Mouse (Mus musculus): ENCODE data around the gene Spats2. TPM values are rescaled to one million over a fixed set of nuclear protein-coding genes. Genes with fewer than 3 reads are reported as not detected.

Gene Spats2
- polyA plus RNA-seq, 1 experiment from 2014 or later, result 31.8 TPM

GRCm38 (mm10) chr15:99088292-99088691 is 37.4 kb upstream of the Spats2 start:
- Histone ChIP-seq H3K4me2 (peak overlapping the region; percentile 67), H3K4me1 (peaks cover 27% of the 10 kb centered on the region), H3K27me3 (replicated peaks) (peaks cover 100% of the 10 kb centered on the region), H3K9ac (peak overlapping the region; percentile 59), H3K27ac (replicated peaks) (no peak overlapping the region), H3K36me3 (peaks cover 4% of the 10 kb centered on the region), H3K9me3 (no peaks in the 10 kb centered on the region), H3K4me3 (peak overlapping the region; percentile 45)
- no peak for ATAC-seq (ENCODE audit: extremely low read depth, insufficient number of reproducible peaks, low FRiP score, low TSS enrichment)
- under 1% methylated on average over 26 of the region's 27 CpGs for WGBS

GRCm38 (mm10) chr15:99089069-99089468 is 36.6 kb upstream of the Spats2 start:
- Histone ChIP-seq H3K4me1 (peaks cover 28% of the 10 kb centered on the region), H3K27me3 (replicated peaks) (peaks cover 100% of the 10 kb centered on the region), H3K27ac (replicated peaks) (no peak overlapping the region), H3K9me3 (no peaks in the 10 kb centered on the region), H3K9ac (peak overlapping the region; percentile 15; the same call in 1 of the 2 replicates), H3K36me3 (no peaks in the 10 kb centered on the region), H3K4me3 (peak overlapping the region; percentile 45), H3K4me2 (peak overlapping the region; percentile 67)
- no peak for ATAC-seq (ENCODE audit: extremely low read depth, insufficient number of reproducible peaks, low FRiP score, low TSS enrichment)
- WGBS, result 15% methylated on average over 14 of the region's 14 CpGs

- H3K9me3 ChIP-seq, result no peaks in the 10 kb centered on the region
- no peak within 1 kb of the TSS for H3K27ac ChIP-seq (replicated peaks)
- H3K9ac ChIP-seq, result peak within 1 kb of the TSS; percentile 71
- peak within 1 kb of the TSS; percentile 80 for H3K4me2 ChIP-seq
- H3K27me3 ChIP-seq (replicated peaks), result peaks cover 98% of the 10 kb centered on the region
- no peak for ATAC-seq (ENCODE audit: extremely low read depth, insufficient number of reproducible peaks, low FRiP score, low TSS enrichment)
- 38% methylated on average over 8 of the region's 8 CpGs for whole genome bisulfite sequencing
- no peaks in the 10 kb centered on the region for H3K36me3 ChIP-seq
- H3K4me1 ChIP-seq, result peaks cover 45% of the 10 kb centered on the region
- H3K4me3 ChIP-seq, result peak within 1 kb of the TSS; percentile 53
These were observed 32.8 kb upstream of the Spats2 start, which contains the start of gene Dnajc22 for GRCm38 (mm10) chr15:99092870-99093269. Dnajc22 (plus strand) TSS chr15:99093170.

DNA sequence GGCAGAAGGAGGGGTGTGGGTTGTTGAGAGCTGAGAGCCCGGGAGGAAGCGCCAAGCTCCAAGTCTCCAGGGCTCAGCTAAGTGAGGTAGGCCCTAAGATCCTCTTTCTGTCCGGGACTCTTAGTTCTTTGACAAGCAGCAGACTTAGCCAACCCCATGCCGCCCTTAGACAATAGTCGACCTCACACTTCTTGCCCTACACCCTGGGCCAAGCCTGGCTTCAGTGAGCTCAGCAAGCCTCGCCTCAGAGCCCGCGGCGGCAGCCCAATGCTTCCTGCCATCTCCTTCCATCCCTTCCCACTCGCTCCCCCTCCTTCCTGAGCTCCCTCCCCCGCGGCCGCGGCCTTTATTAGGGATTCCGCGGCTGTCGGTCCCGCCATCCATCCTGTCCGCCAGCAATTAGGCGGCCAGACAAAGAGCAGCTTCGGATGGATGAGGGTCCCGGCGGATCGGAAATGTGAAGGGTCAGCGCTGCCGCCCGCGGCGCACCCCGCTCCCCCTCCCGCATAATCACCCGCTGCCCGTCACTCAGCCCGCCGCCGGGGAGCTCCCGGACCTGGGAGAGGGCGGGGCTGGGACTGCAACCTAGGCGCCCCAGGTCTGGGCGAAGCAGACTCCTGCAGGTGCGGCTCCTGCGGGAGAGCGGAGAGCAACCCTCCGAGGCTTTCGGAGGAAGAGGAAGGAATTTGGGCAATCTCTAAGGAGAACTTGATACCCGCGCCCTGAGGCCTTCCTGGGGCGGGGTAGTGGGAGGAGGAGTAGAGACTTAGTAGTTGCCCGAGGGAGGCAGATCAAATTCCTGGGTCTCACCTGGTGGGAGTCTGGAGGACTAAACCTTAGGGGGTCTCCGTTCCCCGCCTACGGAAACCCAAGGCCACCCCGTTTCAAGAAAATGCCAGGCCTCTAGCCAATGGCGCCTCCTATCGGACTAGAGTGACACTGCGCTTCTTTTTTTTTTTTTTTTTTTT is 32.1 kb upstream of the Spats2 start:
- no peak overlapping the region for H3K27ac ChIP-seq (replicated peaks)
- no peaks in the 10 kb centered on the region for H3K36me3 ChIP-seq
- peak overlapping the region; percentile 80 for H3K4me2 ChIP-seq
- peak overlapping the region; percentile 71 for H3K9ac ChIP-seq
- peaks cover 49% of the 10 kb centered on the region for H3K4me1 ChIP-seq
- H3K9me3 ChIP-seq, result no peaks in the 10 kb centered on the region
- ATAC-seq (ENCODE audit: extremely low read depth, insufficient number of reproducible peaks, low FRiP score, low TSS enrichment), result no peak
- peaks cover 98% of the 10 kb centered on the region for H3K27me3 ChIP-seq (replicated peaks)
- peak overlapping the region; percentile 53 for H3K4me3 ChIP-seq
- 2% methylated on average over 56 of the region's 56 CpGs for WGBS

DNA sequence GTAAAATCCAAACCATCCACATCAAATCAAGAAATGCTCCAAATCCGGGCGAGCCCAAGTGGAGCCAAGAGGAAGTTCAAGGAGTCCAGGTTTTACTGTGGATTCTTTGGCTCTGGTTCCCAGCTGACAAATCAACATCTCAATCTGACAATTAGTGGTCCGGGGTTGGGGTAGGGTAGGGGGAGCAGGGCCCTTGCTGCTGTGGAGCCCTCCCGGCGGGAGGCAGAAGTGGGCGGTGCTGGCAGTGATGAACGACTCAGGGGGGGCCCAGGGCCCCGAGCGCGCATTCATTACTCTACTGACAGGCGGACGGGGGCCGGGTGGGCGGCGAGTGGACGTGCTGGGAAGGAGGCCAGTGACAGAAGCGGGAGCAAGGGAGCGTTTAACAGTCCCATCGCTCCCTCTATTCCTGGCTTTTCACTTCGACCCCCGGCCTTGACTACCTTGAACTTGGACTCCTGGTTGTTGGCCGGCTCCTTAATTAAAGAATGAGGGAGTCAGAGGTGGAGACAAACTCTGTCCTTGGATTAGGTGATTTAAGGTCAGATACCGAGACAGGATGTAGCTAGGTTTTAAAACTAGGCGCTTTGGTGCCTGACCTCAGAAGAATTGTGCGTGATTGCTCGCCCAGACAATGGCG is 31.0 kb upstream of the Spats2 start:
- H3K9me3 ChIP-seq, result no peaks in the 10 kb centered on the region
- no peaks in the 10 kb centered on the region for H3K36me3 ChIP-seq
- no peak for ATAC-seq (ENCODE audit: extremely low read depth, insufficient number of reproducible peaks, low FRiP score, low TSS enrichment)
- no peak overlapping the region for H3K9ac ChIP-seq
- peak overlapping the region; percentile 29 for H3K4me3 ChIP-seq
- WGBS, result 3% methylated on average over 27 of the region's 27 CpGs
- H3K4me2 ChIP-seq, result peak overlapping the region; percentile 37
- no peak overlapping the region for H3K27ac ChIP-seq (replicated peaks)
- peaks cover 98% of the 10 kb centered on the region for H3K27me3 ChIP-seq (replicated peaks)
- H3K4me1 ChIP-seq, result peaks cover 52% of the 10 kb centered on the region

GRCm38 (mm10) chr15:99095356-99095755 is 30.4 kb upstream of the Spats2 start:
- H3K9ac ChIP-seq, result no peak overlapping the region

DNA sequence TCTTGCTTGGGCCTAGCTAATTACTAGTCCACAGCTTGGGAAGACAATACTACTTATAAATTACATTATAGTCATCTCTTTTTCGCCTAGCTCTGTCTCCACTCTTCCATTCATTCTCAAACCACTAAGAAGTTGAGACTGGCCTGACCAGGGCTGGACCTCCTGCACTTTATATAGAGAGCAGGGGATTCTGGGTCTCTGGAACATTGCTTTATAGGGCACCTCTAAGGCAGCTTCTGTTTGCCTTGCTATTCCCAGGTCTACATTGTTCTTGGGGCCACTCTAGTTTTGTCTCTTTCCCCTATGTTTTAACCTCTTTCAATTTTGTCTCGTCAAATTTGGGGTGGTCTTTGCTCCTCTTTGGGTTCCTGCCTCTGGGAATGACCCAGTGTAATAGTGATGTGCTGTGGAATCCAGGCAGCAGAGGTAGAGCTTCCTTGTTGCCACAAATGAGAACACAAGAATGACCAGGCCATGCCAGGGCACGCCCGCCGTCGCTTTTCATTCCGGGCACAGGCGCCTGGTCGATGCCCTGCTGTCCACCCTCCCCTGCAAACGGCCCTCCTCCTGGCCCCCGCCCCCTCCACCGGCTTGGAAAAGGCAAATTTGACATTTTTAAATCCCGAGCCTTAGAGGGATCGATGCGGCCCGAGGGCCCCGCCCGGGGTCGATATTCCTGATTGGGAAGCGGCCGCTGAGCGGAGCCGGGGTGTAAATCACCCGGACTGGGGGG is 29.5 kb upstream of the Spats2 start:
- 7% methylated on average over 24 of the region's 24 CpGs for WGBS
- Histone ChIP-seq H3K9ac (peak overlapping the region; percentile 72), H3K27ac (replicated peaks) (no peak overlapping the region), H3K4me3 (peak overlapping the region; percentile 49), H3K4me1 (peaks cover 52% of the 10 kb centered on the region), H3K36me3 (no peaks in the 10 kb centered on the region), H3K9me3 (no peaks in the 10 kb centered on the region), H3K4me2 (peak overlapping the region; percentile 77), H3K27me3 (replicated peaks) (peaks cover 86% of the 10 kb centered on the region)
- no peak for ATAC-seq (ENCODE audit: extremely low read depth, insufficient number of reproducible peaks, low FRiP score, low TSS enrichment)

More at GRCm38 (mm10) chr15:99095356-99095755, 30.4 kb upstream of the Spats2 start:
- Histone ChIP-seq H3K4me1 (peaks cover 52% of the 10 kb centered on the region), H3K9me3 (no peaks in the 10 kb centered on the region), H3K4me3 (0 out of 2 replicates have a peak overlapping the region, but pooled peaks have one; percentile 29), H3K4me2 (no peak overlapping the region), H3K27me3 (replicated peaks) (peaks cover 92% of the 10 kb centered on the region), H3K27ac (replicated peaks) (no peak overlapping the region), H3K36me3 (no peaks in the 10 kb centered on the region)
- 13% methylated on average over 6 of the region's 6 CpGs for WGBS
- ATAC-seq (ENCODE audit: extremely low read depth, insufficient number of reproducible peaks, low FRiP score, low TSS enrichment), result no peak

GRCm38 (mm10) chr15:99096831-99097500 is 28.8 kb upstream of the Spats2 start:
- no peak for ATAC-seq (ENCODE audit: extremely low read depth, insufficient number of reproducible peaks, low FRiP score, low TSS enrichment)
- H3K4me1 ChIP-seq, result peaks cover 52% of the 10 kb centered on the region
- H3K9me3 ChIP-seq, result no peaks in the 10 kb centered on the region
- under 1% methylated on average over 57 of the region's 58 CpGs for WGBS
- peak overlapping the region; percentile 49 for H3K4me3 ChIP-seq
- peaks cover 80% of the 10 kb centered on the region for H3K27me3 ChIP-seq (replicated peaks)
- H3K27ac ChIP-seq (replicated peaks), result no peak overlapping the region
- H3K36me3 ChIP-seq, result no peaks in the 10 kb centered on the region
- H3K9ac ChIP-seq, result peak overlapping the region; percentile 72
- H3K4me2 ChIP-seq, result peak overlapping the region; percentile 77

- H3K4me1 ChIP-seq, result peaks cover 52% of the 10 kb centered on the region
- peak overlapping the region; percentile 72 for H3K9ac ChIP-seq
- under 1% methylated on average over 39 of the region's 39 CpGs for WGBS
- peak overlapping the region; percentile 49 for H3K4me3 ChIP-seq
- peaks cover 70% of the 10 kb centered on the region for H3K27me3 ChIP-seq (replicated peaks)
- H3K36me3 ChIP-seq, result no peaks in the 10 kb centered on the region
- peak overlapping the region; percentile 77 for H3K4me2 ChIP-seq
- H3K9me3 ChIP-seq, result no peaks in the 10 kb centered on the region
- no peak overlapping the region for H3K27ac ChIP-seq (replicated peaks)
- no peak for ATAC-seq (ENCODE audit: extremely low read depth, insufficient number of reproducible peaks, low FRiP score, low TSS enrichment)
These were observed 27.8 kb upstream of the Spats2 start for GRCm38 (mm10) chr15:99097840-99098492.

DNA sequence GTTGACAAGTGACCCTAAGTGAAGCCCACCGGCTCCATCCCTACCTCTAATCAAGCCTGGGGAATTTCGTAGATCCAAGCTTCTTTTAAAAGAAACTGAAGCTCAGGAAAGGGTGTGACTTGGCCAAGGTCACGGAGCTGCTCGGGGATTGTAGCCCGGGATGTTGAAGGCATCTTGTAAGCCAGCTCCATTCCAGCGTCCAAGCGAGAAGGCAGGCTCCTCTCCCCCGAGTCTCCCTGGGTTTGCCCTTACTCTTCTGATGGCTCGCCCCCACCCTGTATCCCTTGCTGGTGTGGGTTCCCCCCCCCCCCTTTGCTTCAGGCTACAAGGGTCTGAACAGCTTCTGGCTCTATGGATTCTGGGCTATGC is 27.2 kb upstream of the Spats2 start:
- H3K9ac ChIP-seq, result peak overlapping the region; percentile 72
- peak overlapping the region; percentile 77 for H3K4me2 ChIP-seq
- no peak overlapping the region for H3K27ac ChIP-seq (replicated peaks)
- H3K4me3 ChIP-seq, result peak overlapping the region; percentile 49
- peaks cover 47% of the 10 kb centered on the region for H3K4me1 ChIP-seq
- H3K27me3 ChIP-seq (replicated peaks), result peaks cover 65% of the 10 kb centered on the region
- no peaks in the 10 kb centered on the region for H3K9me3 ChIP-seq
- no peak for ATAC-seq (ENCODE audit: extremely low read depth, insufficient number of reproducible peaks, low FRiP score, low TSS enrichment)
- no peaks in the 10 kb centered on the region for H3K36me3 ChIP-seq
- WGBS, result 3% methylated on average over 9 of the region's 9 CpGs

Measured in heart, embryonic 13.5 days (tissue).